Mouse (Mus musculus): ENCODE results near the gene Prtg. TPM values are rescaled to one million over a fixed set of nuclear protein-coding genes. Genes with fewer than 3 reads are reported as not detected.
A peak's percentile ranks its signal among the peaks of the same experiment; 100 is the strongest.

Prtg gene
- polyA plus RNA-seq, 1 experiment from 2014 or later = 0.49 TPM

DNA sequence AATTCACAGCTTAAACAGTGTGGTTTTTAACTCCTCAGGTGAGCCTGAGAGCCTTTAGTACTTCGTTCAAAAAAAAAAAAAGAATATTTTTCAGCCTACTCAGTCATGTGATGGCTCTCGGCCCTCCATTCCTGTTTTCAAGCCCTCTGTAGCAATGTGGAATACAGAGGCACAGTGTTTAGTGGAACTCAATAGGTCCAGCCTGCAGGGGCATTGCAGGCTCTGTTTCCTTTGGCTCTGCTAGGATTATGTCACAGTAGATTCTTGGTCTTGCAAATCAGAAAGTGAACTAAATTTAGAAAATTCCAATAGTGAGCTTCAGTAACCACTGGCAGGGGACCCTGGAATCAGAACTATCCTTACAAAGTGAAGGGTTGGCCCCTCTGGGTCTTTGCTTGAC is 62.1 kb downstream of the Prtg start:
- H3K36me3 ChIP-seq = no peaks in the 10 kb centered on the region
- no peak for ATAC-seq (ENCODE audit: low FRiP score, low read depth)
- no peaks in the 10 kb centered on the region for H3K27me3 ChIP-seq
- H3K9ac ChIP-seq = no peak overlapping the region
- no peaks in the 10 kb centered on the region for H3K9me3 ChIP-seq
- 80% methylated on average over 2 of the region's 2 CpGs for WGBS
- H3K4me3 ChIP-seq = no peak overlapping the region
- H3K4me1 ChIP-seq (replicated peaks) = peaks cover 11% of the 10 kb centered on the region
- no peak overlapping the region for H3K27ac ChIP-seq (replicated peaks)
- no peak overlapping the region for H3K4me2 ChIP-seq

DNA sequence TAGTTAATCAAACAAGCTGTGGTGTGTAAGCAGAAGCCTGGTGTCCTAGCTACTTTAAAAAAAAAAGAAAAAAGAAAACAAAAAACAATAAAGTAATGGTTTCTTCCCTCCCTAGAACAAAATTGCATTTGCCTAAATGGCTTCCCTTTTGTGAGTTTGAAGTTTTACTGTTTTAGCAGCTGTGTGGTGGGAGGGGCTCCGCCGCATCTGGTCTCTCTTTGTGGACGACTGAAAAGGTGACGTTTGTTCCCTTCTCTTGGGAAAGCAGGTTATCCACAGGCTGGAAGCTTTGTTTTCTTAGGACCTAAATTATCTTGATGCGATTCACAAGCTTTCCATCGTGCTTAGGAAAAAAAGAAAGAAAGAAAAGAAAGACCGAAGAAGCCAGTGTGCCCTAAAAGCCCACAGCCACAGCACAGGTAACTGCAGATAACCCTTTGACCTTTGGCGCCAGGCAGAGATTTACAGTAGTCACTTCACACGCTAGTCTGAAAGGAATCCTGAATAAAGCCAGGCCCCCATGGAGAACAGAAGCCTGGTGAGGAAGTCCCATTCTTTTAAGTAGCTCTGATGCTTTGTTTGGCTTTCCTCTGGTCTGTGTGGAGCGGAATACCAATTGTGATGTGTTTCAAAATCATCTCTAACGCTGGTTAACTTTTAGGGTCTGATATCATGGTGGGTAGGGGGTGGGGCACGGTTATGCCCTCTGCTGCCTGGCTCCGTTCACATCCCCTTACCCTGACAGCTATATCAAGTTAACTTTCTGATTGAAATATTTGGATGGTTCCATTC is 65.0 kb downstream of the Prtg start:
- peak overlapping the region; percentile 39 for H3K4me2 ChIP-seq
- H3K4me3 ChIP-seq = no peak overlapping the region
- ATAC-seq (ENCODE audit: low FRiP score, low read depth) = no peak
- WGBS = 8% methylated on average over 13 of the region's 13 CpGs
- no peak overlapping the region for H3K27ac ChIP-seq (replicated peaks)
- peaks cover 11% of the 10 kb centered on the region for H3K4me1 ChIP-seq (replicated peaks)
- H3K36me3 ChIP-seq = no peaks in the 10 kb centered on the region
- H3K9me3 ChIP-seq = no peaks in the 10 kb centered on the region
- no peaks in the 10 kb centered on the region for H3K27me3 ChIP-seq
- no peak overlapping the region; the same call in 1 of the 2 replicates for H3K9ac ChIP-seq

DNA sequence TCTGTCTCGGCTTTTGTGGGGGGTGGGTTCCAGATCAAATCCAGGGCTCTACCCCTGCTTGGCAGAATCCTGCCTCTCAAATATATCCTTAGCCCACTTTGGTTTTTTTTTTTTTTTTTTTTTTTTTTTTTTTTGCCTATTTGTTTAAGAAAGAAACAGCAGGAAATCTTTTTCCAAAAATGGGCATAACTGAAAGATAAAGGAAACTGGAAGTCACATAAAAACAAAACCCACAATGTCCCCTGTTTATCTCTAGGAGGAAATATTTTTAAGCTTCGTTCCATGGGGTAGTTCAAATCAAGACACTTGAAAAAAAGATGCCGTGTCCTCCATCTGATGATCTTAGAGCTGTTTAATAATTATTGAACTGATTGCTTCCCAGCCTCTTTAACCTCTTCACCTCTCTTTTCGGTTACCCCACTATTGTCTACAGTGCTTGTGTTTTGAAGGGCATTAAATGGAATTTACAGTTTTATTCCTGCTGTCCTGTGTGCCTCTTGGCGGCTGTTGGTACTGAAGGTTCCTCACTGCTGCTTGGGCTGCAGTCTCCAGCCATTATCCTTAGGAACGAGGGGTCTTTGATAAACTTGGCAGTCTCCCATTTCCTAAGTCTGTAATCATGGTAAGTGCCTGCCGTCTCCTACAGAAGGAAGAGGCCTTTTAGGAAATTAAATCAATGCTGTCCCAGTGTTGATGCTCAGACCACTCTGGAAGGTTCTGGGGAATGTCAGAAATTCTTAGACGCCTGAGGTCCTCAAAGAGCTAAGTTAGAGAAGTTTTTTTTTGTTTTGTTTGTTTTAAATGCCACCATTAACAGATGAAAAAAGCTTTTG is 65.8 kb downstream of the Prtg start:
- Histone ChIP-seq H3K36me3 (no peaks in the 10 kb centered on the region), H3K4me1 (replicated peaks) (peaks cover 12% of the 10 kb centered on the region), H3K27me3 (no peaks in the 10 kb centered on the region), H3K4me3 (no peak overlapping the region), H3K9me3 (no peaks in the 10 kb centered on the region), H3K4me2 (peak overlapping the region; percentile 39; the same call in 1 of the 2 replicates), H3K9ac (no peak overlapping the region), H3K27ac (replicated peaks) (no peak overlapping the region)
- WGBS = 26% methylated on average over 8 of the region's 8 CpGs
- ATAC-seq (ENCODE audit: low FRiP score, low read depth) = no peak

DNA sequence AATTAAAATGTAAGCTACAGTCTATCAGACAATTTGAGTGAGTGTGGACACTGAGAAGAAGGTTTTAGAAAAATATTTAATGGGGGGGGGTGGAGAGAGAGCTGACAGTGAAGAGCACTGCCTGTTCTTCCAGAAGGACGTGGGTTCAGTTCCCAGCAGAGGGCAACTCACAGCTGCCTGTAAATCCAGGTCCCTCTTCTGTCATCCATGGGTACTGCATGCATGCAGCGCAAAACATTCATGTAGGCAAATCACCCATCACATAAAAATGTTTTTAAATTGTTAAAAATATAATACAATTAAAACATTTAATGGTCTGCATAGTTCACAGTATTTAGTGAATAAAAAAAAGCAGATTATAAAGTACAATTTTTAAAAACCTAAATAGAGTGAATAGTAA is 69.2 kb downstream of the Prtg start:
- Histone ChIP-seq H3K4me2 (no peak overlapping the region), H3K27ac (replicated peaks) (no peak overlapping the region), H3K36me3 (no peaks in the 10 kb centered on the region), H3K4me1 (replicated peaks) (peaks cover 31% of the 10 kb centered on the region), H3K4me3 (no peak overlapping the region), H3K9ac (no peak overlapping the region), H3K9me3 (no peaks in the 10 kb centered on the region), H3K27me3 (no peaks in the 10 kb centered on the region)
- no peak for ATAC-seq (ENCODE audit: low FRiP score, low read depth)
- WGBS = 87% methylated on average over 2 of the region's 2 CpGs

DNA sequence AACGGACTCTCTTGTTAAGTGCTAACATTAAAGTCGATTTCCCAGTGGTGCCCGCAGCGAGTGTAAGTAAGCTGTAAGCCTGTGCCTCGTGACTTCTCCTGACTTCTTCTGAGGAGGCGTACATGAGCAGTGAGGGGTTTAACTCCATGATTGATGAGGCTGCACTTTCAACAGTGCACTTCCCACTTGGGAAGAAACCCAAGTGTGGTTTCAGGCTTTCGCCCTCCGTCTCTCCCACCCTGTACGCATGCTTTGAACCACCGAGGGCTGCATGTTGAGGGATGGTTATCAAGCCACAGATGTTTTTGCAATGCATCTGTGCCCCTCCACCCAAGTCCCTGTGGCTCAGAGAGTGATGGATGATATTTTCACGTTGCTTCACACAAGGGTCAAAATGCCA is 71.2 kb downstream of the Prtg start:
- WGBS = 14% methylated on average over 11 of the region's 11 CpGs
- Histone ChIP-seq H3K9me3 (no peaks in the 10 kb centered on the region), H3K27me3 (no peaks in the 10 kb centered on the region), H3K36me3 (no peaks in the 10 kb centered on the region), H3K4me1 (replicated peaks) (peaks cover 27% of the 10 kb centered on the region), H3K9ac (no peak overlapping the region), H3K4me3 (no peak overlapping the region), H3K4me2 (peak overlapping the region; percentile 20; the same call in 1 of the 2 replicates), H3K27ac (replicated peaks) (no peak overlapping the region)
- ATAC-seq (ENCODE audit: low FRiP score, low read depth) = 0 out of 2 replicates have a peak, but pooled peaks have one; percentile 44

DNA sequence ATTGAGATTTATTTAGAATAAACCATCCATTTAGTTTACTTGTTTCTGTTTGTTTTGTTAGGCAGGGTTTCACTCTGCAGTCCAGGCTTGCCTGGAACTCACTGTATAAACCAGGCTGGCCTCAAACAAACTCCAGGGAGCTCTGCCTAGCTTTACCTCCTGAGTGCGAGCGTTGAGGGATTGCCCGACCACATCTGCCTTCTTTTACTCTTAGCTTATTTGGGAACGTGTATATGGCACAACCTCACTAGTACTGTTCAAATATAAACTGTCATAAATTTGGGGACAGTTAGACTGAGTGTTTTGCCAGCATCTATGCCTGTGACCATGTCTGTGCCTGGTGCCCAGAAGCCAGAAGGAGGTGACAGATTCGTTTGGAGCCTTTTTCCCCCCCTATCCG is 72.0 kb downstream of the Prtg start:
- no peak for ATAC-seq (ENCODE audit: low FRiP score, low read depth)
- no peak overlapping the region for H3K27ac ChIP-seq (replicated peaks)
- no peaks in the 10 kb centered on the region for H3K36me3 ChIP-seq
- H3K9me3 ChIP-seq = no peaks in the 10 kb centered on the region
- H3K4me1 ChIP-seq (replicated peaks) = peaks cover 27% of the 10 kb centered on the region
- H3K4me2 ChIP-seq = no peak overlapping the region
- no peaks in the 10 kb centered on the region for H3K27me3 ChIP-seq
- no peak overlapping the region for H3K4me3 ChIP-seq
- H3K9ac ChIP-seq = no peak overlapping the region
- 39% methylated on average over 6 of the region's 6 CpGs for WGBS

DNA sequence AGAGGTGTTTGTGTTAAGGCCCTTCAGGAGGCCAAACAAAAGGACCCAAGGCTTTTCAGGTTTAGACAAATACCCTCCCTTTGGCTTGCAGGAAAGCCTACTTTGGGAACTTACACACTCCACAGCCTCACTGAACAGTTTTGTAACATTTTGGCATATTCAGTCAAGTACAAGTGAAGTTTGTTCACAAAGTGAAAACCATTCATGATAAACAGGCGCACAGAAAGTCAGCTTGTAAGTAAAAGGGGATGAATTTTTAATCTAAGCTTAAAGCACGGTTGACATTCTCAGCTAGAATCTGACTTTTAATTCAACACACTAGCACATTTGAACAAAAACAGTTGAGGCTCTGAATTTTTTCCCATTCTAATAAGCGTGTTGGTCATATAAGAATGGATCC is 72.9 kb downstream of the Prtg start:
- H3K27me3 ChIP-seq = no peaks in the 10 kb centered on the region
- no peaks in the 10 kb centered on the region for H3K9me3 ChIP-seq
- H3K9ac ChIP-seq = no peak overlapping the region
- H3K36me3 ChIP-seq = no peaks in the 10 kb centered on the region
- 50% methylated on average over 3 of the region's 3 CpGs for WGBS
- no peak for ATAC-seq (ENCODE audit: low FRiP score, low read depth)
- peaks cover 27% of the 10 kb centered on the region for H3K4me1 ChIP-seq (replicated peaks)
- H3K27ac ChIP-seq (replicated peaks) = no peak overlapping the region
- no peak overlapping the region for H3K4me2 ChIP-seq
- H3K4me3 ChIP-seq = no peak overlapping the region

DNA sequence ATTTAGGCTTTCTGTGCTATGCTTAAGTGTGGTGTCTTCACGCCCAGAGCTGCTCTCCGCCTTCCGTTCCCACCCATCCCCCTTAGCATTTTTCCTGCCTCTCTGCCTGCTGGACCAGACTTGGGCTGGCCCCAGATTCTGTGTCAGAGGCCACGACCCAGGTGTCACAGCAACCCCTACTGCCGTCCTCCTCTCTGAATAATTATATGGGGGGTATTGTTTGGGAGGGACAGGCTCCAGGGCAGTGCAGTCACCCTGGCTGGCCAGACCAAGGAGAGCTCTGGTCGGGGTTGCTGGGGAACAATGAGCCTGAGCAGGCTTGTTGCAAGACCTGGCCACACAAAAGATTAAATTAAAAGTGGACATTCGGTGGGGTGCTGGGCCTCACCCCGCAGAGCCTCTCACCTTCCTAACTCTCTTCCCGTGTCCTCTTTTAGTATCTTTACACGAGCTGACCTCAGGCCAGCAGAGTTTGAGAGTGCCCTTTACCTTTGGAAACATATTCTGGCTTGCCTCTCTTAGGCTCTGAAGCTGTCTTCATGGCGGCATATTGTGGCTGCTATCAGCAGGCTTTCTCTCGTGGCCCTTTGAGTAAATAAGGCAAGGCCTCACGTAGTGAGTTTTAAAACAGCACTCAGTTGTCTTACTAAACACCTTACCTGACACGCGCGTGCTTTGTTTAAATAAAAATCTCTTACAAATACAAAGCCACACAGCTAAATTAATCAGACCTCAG is 73.7 kb downstream of the Prtg start:
- no peak overlapping the region for H3K27ac ChIP-seq (replicated peaks)
- no peak overlapping the region for H3K9ac ChIP-seq
- no peaks in the 10 kb centered on the region for H3K27me3 ChIP-seq
- H3K4me1 ChIP-seq (replicated peaks) = peaks cover 27% of the 10 kb centered on the region
- H3K4me3 ChIP-seq = no peak overlapping the region
- no peaks in the 10 kb centered on the region for H3K36me3 ChIP-seq
- no peak overlapping the region for H3K4me2 ChIP-seq
- H3K9me3 ChIP-seq = no peaks in the 10 kb centered on the region
- WGBS = 28% methylated on average over 16 of the region's 16 CpGs
- ATAC-seq (ENCODE audit: low FRiP score, low read depth) = no peak

DNA sequence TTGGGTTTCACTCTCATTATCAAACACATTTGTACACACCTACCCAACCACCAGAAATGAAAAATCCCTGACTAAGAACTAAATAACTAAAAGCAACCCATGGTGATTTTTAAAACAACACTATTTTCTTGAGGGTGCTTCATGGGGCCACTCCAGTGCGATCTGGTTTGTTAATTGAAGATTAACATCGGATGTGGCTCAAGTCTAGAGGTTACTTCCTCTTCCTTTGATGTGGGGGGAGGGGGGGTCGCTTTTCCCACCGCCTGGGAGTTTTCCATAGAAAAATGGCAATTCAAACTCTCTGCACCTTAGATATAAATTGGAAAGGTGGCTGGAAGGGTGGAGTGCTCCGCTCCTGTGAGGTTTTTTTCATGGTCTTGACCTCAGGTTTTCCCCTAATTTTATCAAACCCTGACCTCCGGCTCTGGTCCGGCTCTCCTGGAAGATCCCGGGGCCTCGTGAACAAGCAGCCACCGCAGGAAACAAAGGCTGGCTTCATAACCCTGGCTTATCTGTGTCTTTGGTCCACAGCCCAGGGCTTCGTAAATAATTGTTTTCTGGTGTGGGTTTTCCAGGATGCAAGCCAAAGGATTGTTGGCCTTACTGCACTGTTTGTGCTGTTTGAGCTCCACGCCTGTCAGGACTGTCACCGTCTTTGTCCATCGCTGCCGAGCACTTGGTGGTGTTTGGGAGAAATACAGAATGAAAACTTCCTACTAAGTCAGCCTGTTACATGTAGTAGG is 74.5 kb downstream of the Prtg start:
- H3K9ac ChIP-seq = no peak overlapping the region

DNA sequence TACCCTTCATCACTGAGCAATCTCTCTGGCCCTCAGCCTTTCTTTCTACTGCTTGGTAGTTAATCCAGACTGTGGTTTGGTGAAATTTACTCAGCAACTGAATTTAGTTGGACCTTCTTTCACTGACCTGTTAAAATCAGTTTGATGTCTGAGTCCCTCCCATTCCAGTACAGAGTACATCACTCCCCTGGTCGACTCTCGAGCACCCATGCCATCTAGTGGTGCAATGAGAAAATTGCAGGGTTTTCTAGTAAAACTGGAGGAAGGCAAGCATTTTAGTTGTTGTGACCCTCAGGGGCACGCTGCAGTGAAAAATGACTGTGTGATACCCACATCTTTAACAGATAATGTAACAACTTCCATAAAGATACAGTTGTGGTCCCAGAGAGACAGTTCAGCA is 77.3 kb downstream of the Prtg start:
- peak; percentile 79 for ATAC-seq (ENCODE audit: low FRiP score, low read depth)
- H3K4me3 ChIP-seq = no peak overlapping the region
- no peak overlapping the region for H3K27ac ChIP-seq (replicated peaks)
- peaks cover 17% of the 10 kb centered on the region for H3K4me1 ChIP-seq (replicated peaks)
- H3K4me2 ChIP-seq = no peak overlapping the region
- no peaks in the 10 kb centered on the region for H3K27me3 ChIP-seq
- no peaks in the 10 kb centered on the region for H3K9me3 ChIP-seq
- H3K9ac ChIP-seq = no peak overlapping the region
- H3K36me3 ChIP-seq = no peaks in the 10 kb centered on the region
- 21% methylated on average over 3 of the region's 3 CpGs for WGBS

More for the DNA sequence above, 74.5 kb downstream of the Prtg start:
- Histone ChIP-seq H3K36me3 (no peaks in the 10 kb centered on the region), H3K4me1 (replicated peaks) (peaks cover 27% of the 10 kb centered on the region), H3K4me3 (no peak overlapping the region), H3K9me3 (no peaks in the 10 kb centered on the region), H3K27ac (replicated peaks) (no peak overlapping the region), H3K27me3 (no peaks in the 10 kb centered on the region), H3K4me2 (no peak overlapping the region)
- WGBS = 15% methylated on average over 15 of the region's 15 CpGs
- no peak for ATAC-seq (ENCODE audit: low FRiP score, low read depth)

DNA sequence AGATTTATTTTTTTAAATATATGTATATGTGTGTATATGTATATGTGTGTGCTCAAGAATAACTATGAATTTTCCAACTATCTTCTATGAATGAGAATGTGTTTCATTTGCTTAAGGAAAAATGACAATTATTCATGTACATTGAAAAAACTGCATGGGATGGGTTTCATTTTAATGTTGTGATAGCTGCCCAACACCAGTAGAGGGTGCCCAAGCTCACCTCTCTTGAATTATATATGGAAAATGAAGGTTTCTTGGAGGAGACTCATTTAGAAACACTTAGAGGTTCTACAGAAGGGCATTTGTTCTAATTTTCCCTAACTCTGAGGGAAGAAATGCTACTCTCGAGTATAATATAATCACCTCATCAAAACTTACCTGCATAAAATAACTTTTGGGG is 83.1 kb downstream of the Prtg start:
- Histone ChIP-seq H3K27ac (replicated peaks) (no peak overlapping the region), H3K9me3 (no peaks in the 10 kb centered on the region)
- WGBS = 94% methylated on average over 1 of the region's 1 CpGs

More for the DNA sequence above, 83.1 kb downstream of the Prtg start:
- Histone ChIP-seq H3K9ac (no peak overlapping the region), H3K4me2 (no peak overlapping the region), H3K36me3 (no peaks in the 10 kb centered on the region), H3K4me3 (no peak overlapping the region), H3K4me1 (replicated peaks) (no peaks in the 10 kb centered on the region), H3K27me3 (no peaks in the 10 kb centered on the region)
- no peak for ATAC-seq (ENCODE audit: low FRiP score, low read depth)

Measured in hindbrain, embryonic 15.5 days (tissue).